Mouse (Mus musculus): ENCODE data around the gene Gm49416. TPM values are rescaled to one million over a fixed set of nuclear protein-coding genes. Genes with fewer than 3 reads are reported as not detected.

Gm49416 gene
- 7.6 TPM for total RNA-seq (2023)

GRCm38 (mm10) chr19:8888511-8889385 is at the start of gene Gm49416, which contains the start of gene 1810009A15Rik:
Gm49416 (plus strand) TSS chr19:8888926.
1810009A15Rik (plus strand) TSS chr19:8888853.

GRCm38 (mm10) chr19:8839103-8839907 is 49.4 kb upstream of the Gm49416 start, which contains the start of gene Gng3:
Gng3 (minus strand) TSS chr19:8839194.

GRCm38 (mm10) chr19:8850402-8850901 is 38.3 kb upstream of the Gm49416 start, which contains the start of gene Lrrn4cl:
Lrrn4cl (plus strand) TSS chr19:8850768.

GRCm38 (mm10) chr19:8871267-8872186 is 17.2 kb upstream of the Gm49416 start, which contains the start of gene Ubxn1:
Ubxn1 (plus strand) TSS chr19:8871496.

DNA sequence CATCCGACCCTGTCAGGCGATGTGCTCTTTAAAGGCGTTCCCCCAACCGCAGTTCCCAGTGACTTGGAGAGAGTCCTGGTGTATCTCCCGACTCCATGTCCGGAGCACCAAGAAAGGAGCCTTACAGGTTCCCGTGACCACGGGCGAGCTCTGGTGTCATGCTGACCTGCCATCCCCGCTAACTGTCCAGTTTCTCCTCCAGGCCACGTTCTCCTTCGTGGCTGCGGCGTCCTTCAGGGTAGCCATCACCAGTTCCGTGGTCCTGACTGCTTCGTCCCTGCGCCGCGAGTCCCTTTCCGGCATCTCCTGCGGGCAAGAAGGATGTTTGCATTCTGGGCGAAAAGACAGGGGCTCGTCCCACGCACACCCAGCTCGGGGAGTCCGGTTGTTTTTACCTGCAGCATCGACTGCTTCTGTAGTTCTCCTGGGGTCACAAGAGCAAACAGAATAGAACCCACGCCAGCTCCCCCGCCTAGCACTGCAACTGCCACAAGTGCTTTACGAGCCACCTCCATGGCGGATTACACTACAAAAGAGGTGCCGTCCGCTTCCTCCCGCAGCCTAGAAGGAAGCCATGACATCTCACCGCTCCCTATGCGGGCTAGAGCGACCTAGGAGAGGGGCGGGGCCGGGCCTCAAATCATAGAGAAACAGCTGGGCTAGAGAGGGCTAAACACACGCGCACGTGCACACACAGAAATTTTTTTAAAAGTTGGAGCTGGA is 8.3 kb upstream of the Gm49416 start, which contains the start of gene Uqcc3:
Gene Uqcc3, minus strand, starts transcription at position 613 of the 723 bp plus-strand sequence.

GRCm38 (mm10) chr19:8883616-8884015 is 5.1 kb upstream of the Gm49416 start, which contains the start of the genes Lbhd1 and Gm49403:
Lbhd1 (plus strand) TSS chr19:8883732.
Gm49403 (plus strand) TSS chr19:8883930.

DNA sequence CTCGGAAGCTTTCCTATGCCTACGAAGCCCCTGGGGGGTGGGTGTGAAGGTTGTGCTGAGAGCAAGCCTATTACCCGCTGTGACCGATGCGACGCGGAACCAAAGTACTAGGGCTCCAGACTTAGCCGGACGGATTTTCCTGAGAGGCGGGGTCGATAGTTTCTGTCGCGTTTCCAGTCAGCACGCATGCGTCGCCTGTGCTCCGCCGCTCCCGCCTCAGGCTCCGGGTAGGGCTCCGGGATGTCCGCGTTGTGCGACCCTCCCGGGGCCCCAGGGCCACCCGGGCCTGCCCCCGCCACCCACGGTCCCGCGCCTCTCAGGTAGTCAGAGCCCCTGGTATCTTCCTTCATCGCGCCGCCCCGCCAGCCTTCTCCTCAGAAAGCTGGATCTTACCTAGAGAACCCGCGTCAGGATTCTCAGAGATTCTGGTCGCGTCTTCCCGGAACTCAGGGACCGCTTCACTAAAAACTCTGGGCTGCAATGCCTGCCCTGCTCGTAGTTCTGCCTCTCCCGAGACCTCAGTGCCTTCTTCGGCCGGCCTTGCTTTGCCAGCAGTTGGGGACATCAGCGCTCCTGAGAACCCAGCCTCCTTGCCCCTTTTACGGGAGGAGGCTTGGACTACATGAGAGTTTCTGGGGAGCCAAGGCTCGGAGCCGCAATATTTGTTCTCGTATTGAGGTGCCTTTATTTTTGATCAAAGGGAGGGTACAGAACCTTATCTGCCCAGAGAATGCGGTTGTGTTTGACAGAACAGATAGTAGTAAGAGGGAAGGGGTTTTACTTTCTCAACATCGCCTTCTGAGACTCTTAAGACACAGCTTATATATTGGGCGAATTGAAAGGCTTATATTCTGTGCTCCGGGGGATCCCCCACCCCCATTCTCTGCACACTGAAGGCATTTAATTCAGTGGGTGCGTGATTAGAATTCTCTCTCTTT is 4.4 kb downstream of the Gm49416 start, which contains the start of gene Ints5:
Gene Ints5, plus strand, starts transcription at position 177 of the 938 bp plus-strand sequence.

GRCm38 (mm10) chr19:8897865-8898495 is 9.3 kb downstream of the Gm49416 start, which contains the start of gene Ganab:
Ganab (plus strand) TSS chr19:8898071.

DNA sequence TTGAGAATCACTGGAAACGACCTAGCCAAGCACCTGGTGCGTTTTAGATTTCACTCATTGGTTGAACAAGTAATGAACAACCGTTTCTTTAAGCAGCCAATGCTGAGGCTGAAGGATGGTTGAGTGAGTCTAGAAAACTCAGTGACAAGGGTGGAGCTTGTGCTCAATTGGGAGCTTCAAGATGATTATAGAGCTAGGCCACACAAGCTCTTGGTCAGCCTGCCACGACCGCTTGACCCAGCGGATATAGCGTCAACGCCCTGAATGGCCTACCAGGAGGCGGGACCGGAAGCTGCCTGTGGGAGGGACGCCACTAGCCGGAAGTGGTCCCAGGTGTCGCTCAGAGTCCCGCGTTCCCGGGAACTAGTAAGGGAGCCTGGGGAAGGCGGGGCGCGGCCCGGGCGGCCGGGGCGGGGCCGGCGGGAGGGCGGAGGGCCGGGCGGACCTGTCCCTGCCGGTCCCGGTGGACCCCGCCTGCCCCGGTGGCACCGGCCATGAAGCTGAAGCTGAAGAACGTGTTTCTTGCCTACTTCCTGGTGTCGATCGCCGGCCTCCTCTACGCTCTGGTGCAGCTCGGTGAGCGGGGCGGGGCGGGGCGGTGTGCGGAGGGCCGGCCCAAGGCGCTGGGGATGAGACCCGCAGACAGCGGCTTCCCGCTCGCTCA is 31.5 kb downstream of the Gm49416 start, which contains the start of gene B3gat3:
Gene B3gat3, plus strand, starts transcription at position 302 of the 664 bp plus-strand sequence.

GRCm38 (mm10) chr19:8929224-8930088 is 40.7 kb downstream of the Gm49416 start, which contains the start of the genes Rom1 and Eml3:
Rom1 (minus strand) TSS chr19:8929356.
Eml3 (plus strand) TSS chr19:8929552.

GRCm38 (mm10) chr19:8941515-8942217 is 52.9 kb downstream of the Gm49416 start, which contains the start of gene Mta2:
Mta2 (plus strand) TSS chr19:8941875.

Other genes with a start within 250 kb of the Gm49416 start
- gene Chrm1, start 225.1 kb upstream of the Gm49416 start, total RNA-seq (2023): not detected
- 222 TPM for gene Slc3a2, start 165.6 kb upstream of the Gm49416 start, total RNA-seq (2023)
- 116 TPM for gene Wdr74, start 153.1 kb upstream of the Gm49416 start, total RNA-seq (2023)
- 10.2 TPM for gene 1700092M07Rik, start 148.2 kb upstream of the Gm49416 start, total RNA-seq (2023)
- gene Stx5a, start 147.5 kb upstream of the Gm49416 start, total RNA-seq (2023): 221 TPM
- 393 TPM for gene Nxf1, start 131.9 kb upstream of the Gm49416 start, total RNA-seq (2023)
- 39.0 TPM for gene Tmem223, start 117.9 kb upstream of the Gm49416 start, total RNA-seq (2023)
- gene Tmem179b, start 114.5 kb upstream of the Gm49416 start, total RNA-seq (2023): 75.2 TPM
- 10.3 TPM for gene Taf6l, start 102.5 kb upstream of the Gm49416 start, total RNA-seq (2023)
- gene Polr2g, start 90.3 kb upstream of the Gm49416 start, total RNA-seq (2023): 59.8 TPM
- gene Zbtb3, start 86.4 kb upstream of the Gm49416 start, total RNA-seq (2023): 0.58 TPM
- 22.9 TPM for gene Ttc9c, start 69.6 kb upstream of the Gm49416 start, total RNA-seq (2023)
- gene Hnrnpul2, start 68.9 kb upstream of the Gm49416 start, total RNA-seq (2023): 99.6 TPM
- gene AC129217.1, start 59.2 kb upstream of the Gm49416 start, total RNA-seq (2023): 16.8 TPM
- 41.8 TPM for gene Bscl2, start 51.5 kb upstream of the Gm49416 start, total RNA-seq (2023)
- not detected for gene Gng3, start 49.7 kb upstream of the Gm49416 start, total RNA-seq (2023)
- 0.61 TPM for gene Lrrn4cl, start 38.2 kb upstream of the Gm49416 start, total RNA-seq (2023)
- 113 TPM for gene Ubxn1, start 17.4 kb upstream of the Gm49416 start, total RNA-seq (2023)
- gene Uqcc3, start 8.0 kb upstream of the Gm49416 start, total RNA-seq (2023): 31.5 TPM
- 9.4 TPM for gene Lbhd1, start 5.2 kb upstream of the Gm49416 start, total RNA-seq (2023)
- gene Gm49403, start 5.0 kb upstream of the Gm49416 start, total RNA-seq (2023): not detected
- gene 1810009A15Rik, start 73 bp upstream of the Gm49416 start, total RNA-seq (2023): 33.6 TPM
- 21.6 TPM for gene Ints5, start 4.1 kb downstream of the Gm49416 start, total RNA-seq (2023)
- 152 TPM for gene Ganab, start 9.1 kb downstream of the Gm49416 start, total RNA-seq (2023)
- gene B3gat3, start 31.4 kb downstream of the Gm49416 start, total RNA-seq (2023): 60.9 TPM
- 6.9 TPM for gene Rom1, start 40.4 kb downstream of the Gm49416 start, total RNA-seq (2023)
- gene Eml3, start 40.6 kb downstream of the Gm49416 start, total RNA-seq (2023): 86.8 TPM
- gene Mta2, start 52.9 kb downstream of the Gm49416 start, total RNA-seq (2023): 164 TPM
- 42.6 TPM for gene Tut1, start 64.9 kb downstream of the Gm49416 start, total RNA-seq (2023)
- 614 TPM for gene Eef1g, start 78.1 kb downstream of the Gm49416 start, total RNA-seq (2023)
- gene Ahnak, start 100.4 kb downstream of the Gm49416 start, total RNA-seq (2023): 120 TPM
- not detected for gene Scgb1a1, start 199.0 kb downstream of the Gm49416 start, total RNA-seq (2023)
- gene Asrgl1, start 246.7 kb downstream of the Gm49416 start, total RNA-seq (2023): 13.6 TPM

Measured in CD8-positive naive resting alpha-beta T cell, adult 57 days (primary cell).